Mouse (Mus musculus) erythroblast, embryonic 14.5 days (primary cell): ENCODE measurements around the gene Gatc.

ENCODE experiments used
- GATA1 ChIP-seq: IDR thresholded peaks from 2 replicates; pipeline ENCODE4 v1.6.1; 2012; ENCODE audit warnings: low read length, inconsistent platforms, mixed read lengths
- TAL1 ChIP-seq: IDR thresholded peaks from 3 replicates; pipeline ENCODE4 v1.6.1; 2012; ENCODE audit warnings: low read length, inconsistent platforms, mixed read lengths

DNA sequence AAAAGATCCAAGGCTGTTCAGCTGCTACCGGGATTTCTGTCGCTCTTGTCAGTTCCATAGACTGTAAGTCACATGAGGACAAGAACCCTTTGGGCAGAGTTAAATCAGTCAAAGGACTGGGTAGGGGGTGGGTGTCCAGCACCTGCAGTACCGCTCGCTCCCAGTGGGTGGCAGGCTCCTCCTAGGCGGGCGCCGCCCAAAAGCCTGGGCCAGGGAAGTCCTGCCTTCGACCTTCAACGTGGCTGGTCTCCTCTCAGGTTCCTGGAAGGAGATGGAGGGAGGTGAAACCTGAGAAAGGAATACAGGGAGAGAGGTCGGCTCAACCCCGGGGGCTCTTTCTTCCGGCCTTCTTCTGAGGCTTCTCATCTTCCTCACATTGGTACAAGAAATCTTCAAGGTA, 17.9 kb upstream of the Gatc start:
- TF ChIP-seq GATA1 (no peak), TAL1 (no peak)
